Mouse (Mus musculus): Measurements from ENCODE around the gene Gltp. TPM values are rescaled to one million over a fixed set of nuclear protein-coding genes. Genes with fewer than 3 reads are reported as not detected.

Gene Gltp
- polyA plus RNA-seq (2015; fragmentation: Nextera tagmentation; extraction: Ambion mirVana): 86.0 and 89.6 TPM in 2 replicates

DNA sequence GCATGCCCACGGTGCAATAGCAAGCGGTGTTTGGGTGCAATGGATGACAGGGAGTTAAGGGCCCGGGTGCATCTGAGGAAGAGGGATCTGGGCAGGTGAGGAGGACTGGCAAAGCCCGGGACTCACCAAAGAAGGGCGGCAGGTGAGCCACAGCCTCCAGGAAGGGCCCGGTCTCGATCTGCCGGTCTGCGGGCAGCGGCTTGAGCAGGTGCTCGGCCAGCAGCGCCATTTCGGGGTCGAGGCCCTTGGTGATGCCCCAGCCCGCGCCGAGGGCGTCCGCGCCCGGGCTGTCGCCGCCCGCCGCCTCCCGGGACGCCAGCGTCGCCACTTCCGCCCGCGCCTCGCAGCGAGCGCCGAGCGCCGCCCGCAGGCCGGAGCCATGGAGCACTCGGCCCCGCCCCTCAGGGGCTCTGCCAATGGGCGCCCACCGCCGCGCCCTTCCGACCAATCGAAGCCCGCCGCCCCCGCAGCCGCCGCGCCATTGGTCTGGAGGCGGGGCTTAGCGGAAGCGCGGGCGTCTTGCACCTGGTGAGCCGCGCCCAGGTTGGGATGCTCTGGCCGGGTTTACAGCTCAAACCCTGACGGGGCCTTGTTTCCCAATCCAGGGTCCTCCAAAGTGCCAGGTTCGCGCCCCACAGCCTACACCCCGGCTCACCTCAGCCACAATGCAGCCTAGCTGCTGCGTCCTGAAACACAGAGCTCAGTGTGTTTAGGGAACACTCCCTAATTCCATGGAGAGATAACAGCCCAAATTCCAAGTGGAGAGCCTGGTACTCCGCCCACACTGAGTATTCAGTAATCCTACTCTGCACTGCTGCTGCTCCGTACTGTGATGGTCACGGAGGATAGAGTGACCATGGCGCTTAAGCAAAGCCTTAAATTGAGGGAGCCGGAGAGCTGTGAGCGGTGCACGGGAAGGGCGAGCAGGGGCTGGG lies at the start of gene Gltp:
Gene Gltp, minus strand, starts transcription at position 352 of the 935 bp plus-strand sequence.
- Histone ChIP-seq H3K27ac (ENCODE audit: low read length) (peak within 1 kb of the TSS; percentile 50; the same call in 1 of the 2 replicates), H3K9me3 (ENCODE audit: low read length) (no peaks in the 10 kb centered on the region), H3K4me3 (ENCODE audit: low read length) (peak within 1 kb of the TSS; percentile 65), H3K4me1 (ENCODE audit: insufficient read depth, low read length) (peaks cover 21% of the 10 kb centered on the region), H3K36me3 (ENCODE audit: insufficient read depth, low read length) (no peaks in the 10 kb centered on the region), H3K9ac (replicated peaks; ENCODE audit: low read length) (peak within 1 kb of the TSS; percentile 86), H3K4me2 (replicated peaks; ENCODE audit: low read depth, low read length) (peak within 1 kb of the TSS; percentile 93), H3K27me3 (ENCODE audit: insufficient read depth, low read length) (no peaks in the 10 kb centered on the region)
- 5% methylated on average over 71 of the region's 75 CpGs for WGBS
- peak; percentile 94 for ATAC-seq (ENCODE audit: low FRiP score, low TSS enrichment)

DNA sequence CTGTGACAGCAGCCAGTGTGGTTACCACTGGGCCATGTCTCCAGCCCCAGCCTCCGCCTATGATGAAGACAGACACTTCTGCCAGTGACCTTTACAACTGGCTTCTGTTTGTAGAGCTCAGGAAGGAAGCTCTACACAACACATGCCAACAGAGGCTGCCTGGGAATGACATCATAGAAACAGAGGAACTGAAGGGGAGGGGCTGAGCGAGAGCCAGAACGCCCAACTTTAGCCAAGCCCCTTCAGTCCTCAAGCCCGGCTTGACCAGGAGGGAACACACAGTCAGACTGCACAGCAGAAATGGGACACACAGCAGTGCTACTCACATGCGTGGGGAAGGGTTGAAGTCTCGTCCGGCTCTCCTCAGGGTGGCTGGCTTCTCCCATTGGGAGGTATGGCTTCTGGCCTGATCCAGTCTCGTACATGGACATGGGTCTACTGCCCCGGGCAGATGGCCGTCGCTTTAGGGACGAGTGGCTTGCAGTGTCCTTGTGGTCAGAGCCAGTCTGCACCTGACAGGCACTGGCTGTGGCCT lies 48.0 kb upstream of the Gltp start:
- H3K9me3 ChIP-seq (ENCODE audit: low read length): no peaks in the 10 kb centered on the region
- H3K4me1 ChIP-seq (ENCODE audit: insufficient read depth, low read length): peaks cover 8% of the 10 kb centered on the region
- 78% methylated on average over 12 of the region's 12 CpGs for WGBS
- peaks cover 65% of the 10 kb centered on the region for H3K36me3 ChIP-seq (ENCODE audit: insufficient read depth, low read length)
- no peak overlapping the region for H3K4me2 ChIP-seq (replicated peaks; ENCODE audit: low read depth, low read length)
- ATAC-seq (ENCODE audit: low FRiP score, low TSS enrichment): peak; percentile 44
- H3K9ac ChIP-seq (replicated peaks; ENCODE audit: low read length): no peak overlapping the region
- H3K4me3 ChIP-seq (ENCODE audit: low read length): no peak overlapping the region
- peak overlapping the region; percentile 17 for H3K27ac ChIP-seq (ENCODE audit: low read length)
- H3K27me3 ChIP-seq (ENCODE audit: insufficient read depth, low read length): no peaks in the 10 kb centered on the region

DNA sequence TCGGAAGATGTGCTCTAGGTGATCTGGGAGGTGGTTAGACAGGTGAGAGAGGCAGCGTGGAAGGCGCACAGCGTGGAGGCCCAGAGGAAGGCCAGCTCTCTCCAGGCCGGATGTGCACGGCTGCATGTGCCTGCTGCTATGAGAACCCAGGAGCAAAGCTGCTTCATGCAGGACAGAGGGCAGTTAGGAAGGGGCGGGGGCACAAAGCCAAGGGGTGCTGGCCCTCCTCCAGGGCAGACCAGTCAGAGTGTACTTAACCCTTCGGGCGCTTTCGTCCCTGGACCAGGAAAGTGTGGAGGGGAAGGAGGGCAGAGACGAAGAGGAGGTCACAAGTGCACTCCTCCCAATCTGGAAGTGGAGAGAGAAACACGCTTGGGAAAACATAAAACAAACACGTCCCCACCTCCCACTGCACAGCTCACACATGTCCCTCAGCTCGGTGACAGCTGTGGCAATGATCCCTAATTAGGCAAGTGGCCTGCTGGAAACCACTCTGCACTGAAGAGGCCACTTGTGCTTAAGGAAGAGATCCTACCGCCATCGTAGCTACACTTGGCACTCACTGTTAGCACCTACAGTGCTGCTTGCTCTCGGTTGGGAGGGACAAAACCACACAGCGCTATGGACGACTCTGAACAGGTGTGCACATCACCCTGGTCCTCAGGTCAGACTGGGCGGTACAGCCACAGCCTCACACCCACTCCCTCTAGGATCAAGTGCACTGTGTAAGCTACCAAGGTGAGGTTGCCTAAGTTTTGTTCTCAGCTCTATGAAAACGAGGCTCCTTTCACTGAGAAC lies 46.5 kb upstream of the Gltp start:
- no peak overlapping the region for H3K9ac ChIP-seq (replicated peaks; ENCODE audit: low read length)
- no peaks in the 10 kb centered on the region for H3K27me3 ChIP-seq (ENCODE audit: insufficient read depth, low read length)
- WGBS: 66% methylated on average over 21 of the region's 21 CpGs
- no peaks in the 10 kb centered on the region for H3K9me3 ChIP-seq (ENCODE audit: low read length)
- ATAC-seq (ENCODE audit: low FRiP score, low TSS enrichment): peak; percentile 33; the same call in 1 of the 2 replicates
- H3K4me3 ChIP-seq (ENCODE audit: low read length): no peak overlapping the region
- H3K4me1 ChIP-seq (ENCODE audit: insufficient read depth, low read length): peaks cover 8% of the 10 kb centered on the region
- no peak overlapping the region for H3K4me2 ChIP-seq (replicated peaks; ENCODE audit: low read depth, low read length)
- H3K27ac ChIP-seq (ENCODE audit: low read length): no peak overlapping the region
- peaks cover 64% of the 10 kb centered on the region for H3K36me3 ChIP-seq (ENCODE audit: insufficient read depth, low read length)

DNA sequence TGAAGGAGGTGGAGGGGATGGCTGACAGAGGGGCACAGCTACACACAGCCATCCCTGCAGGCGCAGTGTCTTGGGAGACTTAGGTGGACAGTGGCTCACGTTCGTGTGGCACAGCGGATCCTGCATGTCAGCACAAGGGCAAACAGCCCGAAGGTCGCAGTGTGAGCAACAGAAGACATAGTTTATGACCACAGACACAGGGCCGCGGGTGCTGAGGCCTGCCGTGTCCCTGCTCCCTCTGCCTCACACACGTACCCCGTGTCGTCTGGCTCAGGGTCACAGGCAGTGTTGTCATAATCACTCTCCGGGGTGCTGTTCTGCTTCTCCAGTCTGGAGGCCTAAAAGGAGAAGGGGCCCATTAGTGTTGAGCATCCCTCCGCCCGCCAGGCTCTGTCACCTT lies 42.8 kb upstream of the Gltp start:
- Histone ChIP-seq H3K36me3 (ENCODE audit: insufficient read depth, low read length) (peaks cover 75% of the 10 kb centered on the region), H3K4me1 (ENCODE audit: insufficient read depth, low read length) (peaks cover 9% of the 10 kb centered on the region), H3K9me3 (ENCODE audit: low read length) (no peaks in the 10 kb centered on the region), H3K9ac (replicated peaks; ENCODE audit: low read length) (no peak overlapping the region), H3K4me2 (replicated peaks; ENCODE audit: low read depth, low read length) (no peak overlapping the region), H3K27me3 (ENCODE audit: insufficient read depth, low read length) (no peaks in the 10 kb centered on the region), H3K27ac (ENCODE audit: low read length) (no peak overlapping the region), H3K4me3 (ENCODE audit: low read length) (no peak overlapping the region)
- 82% methylated on average over 15 of the region's 15 CpGs for WGBS
- ATAC-seq (ENCODE audit: low FRiP score, low TSS enrichment): no peak

DNA sequence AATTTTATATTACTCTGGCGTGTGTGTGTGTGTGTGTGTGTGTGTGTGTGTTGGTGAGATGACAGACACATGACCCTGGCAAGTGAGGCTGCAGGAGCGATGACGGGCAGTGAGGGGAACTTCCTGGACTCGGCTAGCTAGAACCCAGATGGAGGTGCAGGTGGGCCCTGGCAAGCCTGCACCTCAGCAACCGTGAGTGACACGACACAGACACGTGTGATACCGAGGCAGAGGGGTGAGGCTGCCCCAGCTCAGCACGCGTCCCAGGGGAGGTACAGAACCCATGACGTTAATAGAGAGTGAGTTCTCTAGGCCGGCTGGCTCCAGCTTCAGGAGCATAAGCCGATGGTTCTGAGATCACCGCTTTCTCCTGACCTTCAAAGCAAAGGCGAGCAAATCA lies 41.2 kb upstream of the Gltp start:
- Histone ChIP-seq H3K27me3 (ENCODE audit: insufficient read depth, low read length) (no peaks in the 10 kb centered on the region), H3K4me1 (ENCODE audit: insufficient read depth, low read length) (peaks cover 6% of the 10 kb centered on the region), H3K9me3 (ENCODE audit: low read length) (no peaks in the 10 kb centered on the region), H3K9ac (replicated peaks; ENCODE audit: low read length) (no peak overlapping the region), H3K36me3 (ENCODE audit: insufficient read depth, low read length) (peaks cover 69% of the 10 kb centered on the region), H3K4me3 (ENCODE audit: low read length) (no peak overlapping the region), H3K27ac (ENCODE audit: low read length) (no peak overlapping the region), H3K4me2 (replicated peaks; ENCODE audit: low read depth, low read length) (no peak overlapping the region)
- WGBS: 84% methylated on average over 15 of the region's 15 CpGs
- ATAC-seq (ENCODE audit: low FRiP score, low TSS enrichment): no peak

DNA sequence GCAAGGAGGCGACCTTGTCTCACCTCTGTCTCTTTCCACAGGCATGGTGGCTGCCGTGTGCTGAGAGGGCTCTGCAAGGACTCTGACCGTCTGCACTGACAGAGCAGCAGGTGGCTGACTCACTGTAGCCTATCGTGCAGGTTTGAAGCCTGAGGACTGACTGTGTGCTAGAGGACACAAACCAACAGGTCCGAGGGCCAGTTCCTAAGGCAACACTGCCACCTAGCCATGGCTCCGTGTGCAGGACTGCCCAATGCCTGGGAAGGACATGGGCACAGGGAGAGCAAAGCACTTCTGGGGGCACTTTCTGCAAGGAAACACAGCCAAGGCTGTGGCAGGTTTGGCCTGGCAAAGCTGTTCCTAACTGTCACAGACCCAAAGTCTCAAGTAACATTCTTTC lies 40.7 kb upstream of the Gltp start:
- no peak overlapping the region for H3K4me2 ChIP-seq (replicated peaks; ENCODE audit: low read depth, low read length)
- peaks cover 6% of the 10 kb centered on the region for H3K4me1 ChIP-seq (ENCODE audit: insufficient read depth, low read length)
- peaks cover 65% of the 10 kb centered on the region for H3K36me3 ChIP-seq (ENCODE audit: insufficient read depth, low read length)
- ATAC-seq (ENCODE audit: low FRiP score, low TSS enrichment): 0 out of 2 replicates have a peak, but pooled peaks have one; percentile 17
- no peak overlapping the region for H3K27ac ChIP-seq (ENCODE audit: low read length)
- no peaks in the 10 kb centered on the region for H3K27me3 ChIP-seq (ENCODE audit: insufficient read depth, low read length)
- no peak overlapping the region for H3K4me3 ChIP-seq (ENCODE audit: low read length)
- H3K9ac ChIP-seq (replicated peaks; ENCODE audit: low read length): no peak overlapping the region
- WGBS: 56% methylated on average over 6 of the region's 6 CpGs
- H3K9me3 ChIP-seq (ENCODE audit: low read length): no peaks in the 10 kb centered on the region

DNA sequence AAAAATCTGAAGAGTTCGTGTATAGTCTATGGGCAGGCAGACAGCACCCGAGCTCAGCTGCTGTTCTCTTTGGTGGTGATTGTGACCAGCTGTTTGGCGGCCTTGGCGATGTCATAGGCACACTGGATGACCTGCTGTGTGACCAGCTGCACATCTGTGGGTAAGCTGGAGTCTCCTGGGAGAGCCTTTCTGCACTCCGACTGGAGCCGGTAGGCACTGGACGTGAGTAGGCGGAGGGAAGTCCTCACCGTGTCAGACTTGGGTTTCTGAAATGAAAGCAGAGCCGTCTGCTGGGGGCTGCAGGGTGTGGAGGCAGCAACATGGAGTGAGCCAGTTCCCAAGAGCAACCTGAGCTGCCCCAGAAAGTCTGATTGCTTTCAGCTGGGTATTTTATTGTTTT lies 39.3 kb upstream of the Gltp start:
- H3K4me3 ChIP-seq (ENCODE audit: low read length): no peak overlapping the region
- H3K27ac ChIP-seq (ENCODE audit: low read length): no peak overlapping the region
- no peak overlapping the region for H3K4me2 ChIP-seq (replicated peaks; ENCODE audit: low read depth, low read length)
- peaks cover 55% of the 10 kb centered on the region for H3K36me3 ChIP-seq (ENCODE audit: insufficient read depth, low read length)
- peaks cover 6% of the 10 kb centered on the region for H3K4me1 ChIP-seq (ENCODE audit: insufficient read depth, low read length)
- no peak overlapping the region for H3K9ac ChIP-seq (replicated peaks; ENCODE audit: low read length)
- no peaks in the 10 kb centered on the region for H3K9me3 ChIP-seq (ENCODE audit: low read length)
- no peaks in the 10 kb centered on the region for H3K27me3 ChIP-seq (ENCODE audit: insufficient read depth, low read length)
- peak; percentile 64; the same call in 1 of the 2 replicates for ATAC-seq (ENCODE audit: low FRiP score, low TSS enrichment)
- 39% methylated on average over 10 of the region's 10 CpGs for WGBS

DNA sequence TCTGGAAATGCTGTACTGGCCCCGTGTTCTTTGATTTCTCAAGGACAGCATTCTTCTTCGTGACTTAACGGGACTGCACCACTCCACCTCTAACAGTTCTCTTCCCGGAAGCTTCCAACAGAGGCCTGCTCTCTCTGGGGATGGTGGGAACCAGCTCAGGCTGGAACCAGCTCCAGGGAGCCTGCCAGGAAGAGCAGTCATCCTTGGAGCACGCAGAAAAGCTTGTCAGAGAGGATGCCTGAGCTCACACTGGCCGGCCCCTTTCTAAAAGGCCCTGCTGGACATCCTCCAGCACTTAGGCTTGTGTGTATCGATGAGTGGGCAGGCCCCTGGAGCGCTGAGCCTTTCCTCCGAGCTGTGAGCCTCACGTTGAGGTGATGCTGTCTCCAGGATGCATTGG lies 37.4 kb upstream of the Gltp start:
- Histone ChIP-seq H3K27ac (ENCODE audit: low read length) (no peak overlapping the region), H3K4me2 (replicated peaks; ENCODE audit: low read depth, low read length) (no peak overlapping the region), H3K27me3 (ENCODE audit: insufficient read depth, low read length) (no peaks in the 10 kb centered on the region), H3K9me3 (ENCODE audit: low read length) (peaks cover 6% of the 10 kb centered on the region; the same call in 1 of the 2 replicates), H3K9ac (replicated peaks; ENCODE audit: low read length) (no peak overlapping the region), H3K4me3 (ENCODE audit: low read length) (no peak overlapping the region), H3K4me1 (ENCODE audit: insufficient read depth, low read length) (peaks cover 6% of the 10 kb centered on the region), H3K36me3 (ENCODE audit: insufficient read depth, low read length) (peaks cover 44% of the 10 kb centered on the region)
- ATAC-seq (ENCODE audit: low FRiP score, low TSS enrichment): no peak
- 82% methylated on average over 10 of the region's 10 CpGs for WGBS

DNA sequence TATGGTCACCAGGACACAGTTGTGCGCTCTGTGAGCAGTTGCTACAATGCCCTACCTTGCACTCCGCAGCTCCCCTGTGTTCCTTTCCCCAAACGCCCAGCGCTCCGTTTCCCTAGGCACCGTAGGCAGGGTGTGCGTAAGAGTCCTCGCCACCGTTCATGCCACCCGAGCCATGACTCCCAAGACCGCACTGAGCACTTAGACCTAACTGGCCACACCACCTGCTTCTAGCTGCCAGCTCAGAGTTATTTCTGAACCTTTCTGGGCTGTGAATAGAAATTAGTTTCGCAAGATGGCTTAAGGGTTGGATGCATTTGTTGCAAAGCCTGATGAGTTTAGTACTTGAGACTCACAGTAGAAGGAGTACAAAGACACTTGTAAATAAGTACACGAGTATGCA lies 32.1 kb upstream of the Gltp start:
- Histone ChIP-seq H3K4me2 (replicated peaks; ENCODE audit: low read depth, low read length) (no peak overlapping the region), H3K9me3 (ENCODE audit: low read length) (peaks cover 6% of the 10 kb centered on the region; the same call in 1 of the 2 replicates), H3K9ac (replicated peaks; ENCODE audit: low read length) (no peak overlapping the region), H3K27me3 (ENCODE audit: insufficient read depth, low read length) (no peaks in the 10 kb centered on the region), H3K4me3 (ENCODE audit: low read length) (no peak overlapping the region), H3K27ac (ENCODE audit: low read length) (no peak overlapping the region), H3K4me1 (ENCODE audit: insufficient read depth, low read length) (peaks cover 34% of the 10 kb centered on the region), H3K36me3 (ENCODE audit: insufficient read depth, low read length) (peaks cover 34% of the 10 kb centered on the region)
- 90% methylated on average over 13 of the region's 13 CpGs for WGBS
- ATAC-seq (ENCODE audit: low FRiP score, low TSS enrichment): no peak
